Mouse (Mus musculus): ENCODE data around the gene Myf5.

Gene Myf5

DNA sequence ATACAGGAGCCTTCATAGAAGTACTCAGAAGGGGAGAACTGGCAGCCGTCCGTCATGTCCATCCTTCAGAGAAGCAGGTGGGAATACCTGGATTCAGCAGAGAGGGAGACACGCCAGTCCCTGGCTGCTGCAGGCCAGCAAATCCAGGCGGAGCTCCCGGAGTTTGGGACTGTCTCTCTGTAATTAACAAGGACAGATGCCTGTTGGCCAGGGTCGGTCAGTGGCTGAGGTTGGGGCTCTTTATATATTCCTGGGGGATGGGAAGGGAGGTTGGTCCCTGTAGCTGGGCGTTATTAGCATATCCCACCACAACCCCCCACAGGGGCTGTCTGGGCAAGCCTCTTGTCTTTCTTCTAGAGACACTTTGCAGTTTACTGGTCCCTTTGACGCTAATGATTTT is at the start of gene Myf5:
Myf5 (minus strand) TSS at position 265 of the 400 bp plus-strand sequence.
- no peak for DNase-seq

DNA sequence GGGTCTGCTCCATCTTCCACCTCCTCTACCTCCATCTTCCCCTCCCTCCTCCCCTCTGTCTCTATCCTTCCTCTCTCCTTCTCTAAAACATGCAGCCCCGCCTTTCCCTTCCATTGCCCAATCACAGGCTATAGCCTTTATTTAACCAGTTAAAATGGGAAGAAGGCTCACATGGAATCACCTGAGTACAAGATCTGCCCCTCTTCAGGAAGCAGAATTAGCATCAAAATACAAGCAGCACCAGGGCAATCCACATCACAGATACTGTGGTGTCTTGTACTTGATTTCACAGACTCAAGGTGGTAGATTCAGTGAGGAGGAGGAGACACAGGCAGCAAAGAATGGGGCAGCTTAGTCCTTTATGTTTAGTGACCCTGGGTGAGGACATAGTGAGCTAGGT is 42.8 kb upstream of the Myf5 start:
- no peak for DNase-seq

DNA sequence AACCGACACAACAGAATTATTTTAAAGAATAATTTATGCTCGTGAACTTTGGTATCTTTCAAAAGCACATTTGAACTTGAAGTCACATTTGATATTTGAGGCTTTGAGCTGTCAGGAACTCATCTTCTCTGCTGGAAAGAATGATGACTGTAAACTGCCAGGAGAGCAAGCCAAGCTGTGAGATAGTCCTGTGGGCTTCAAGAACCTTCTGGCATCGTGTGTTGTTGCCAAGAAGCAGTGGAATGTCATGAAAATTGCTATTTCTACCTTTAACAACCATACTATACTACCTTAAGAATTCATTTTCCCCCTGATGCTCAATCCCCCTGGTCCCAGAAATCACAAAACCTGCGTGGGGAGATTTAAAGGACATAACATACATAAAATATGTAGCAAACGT is 33.3 kb upstream of the Myf5 start:
- DNase-seq: no peak

DNA sequence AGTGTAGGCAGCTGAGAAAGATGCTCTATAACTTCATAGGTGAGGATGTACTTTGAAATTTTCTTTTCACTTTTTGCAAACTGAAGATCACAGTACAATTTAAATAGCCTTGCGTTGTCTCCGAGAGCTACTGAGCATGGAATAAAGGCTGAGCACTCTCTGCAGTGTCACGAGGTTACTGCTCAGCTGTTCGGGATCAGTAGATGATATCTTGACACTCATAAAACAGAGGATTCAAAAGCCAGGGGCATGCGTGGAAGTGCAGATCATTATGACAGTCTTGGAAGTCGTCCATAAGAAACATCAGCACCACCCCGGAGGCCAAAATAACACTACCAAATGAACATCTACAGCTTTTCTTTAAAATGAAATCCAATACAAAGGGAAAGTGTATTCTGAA is 30.7 kb upstream of the Myf5 start:
- DNase-seq: no peak

DNA sequence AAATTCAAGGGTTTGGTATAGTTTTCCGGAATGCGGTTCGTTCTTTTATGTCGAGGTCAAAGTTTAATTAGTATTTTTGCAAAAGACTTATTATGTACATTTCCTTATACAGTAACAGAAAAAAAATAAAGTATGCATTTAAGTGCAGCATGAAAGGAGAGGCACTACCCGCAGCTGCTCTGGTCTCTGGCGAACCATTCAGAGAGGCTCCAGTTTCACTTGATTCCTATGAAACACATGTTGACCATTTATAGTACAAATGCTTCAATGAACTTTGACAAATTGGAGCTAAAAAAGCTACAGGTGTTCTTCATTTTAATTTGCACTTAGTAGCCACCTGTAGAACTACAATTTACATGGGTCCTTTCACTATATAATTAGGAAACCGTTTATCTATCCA is 28.8 kb upstream of the Myf5 start:
- no peak for DNase-seq

DNA sequence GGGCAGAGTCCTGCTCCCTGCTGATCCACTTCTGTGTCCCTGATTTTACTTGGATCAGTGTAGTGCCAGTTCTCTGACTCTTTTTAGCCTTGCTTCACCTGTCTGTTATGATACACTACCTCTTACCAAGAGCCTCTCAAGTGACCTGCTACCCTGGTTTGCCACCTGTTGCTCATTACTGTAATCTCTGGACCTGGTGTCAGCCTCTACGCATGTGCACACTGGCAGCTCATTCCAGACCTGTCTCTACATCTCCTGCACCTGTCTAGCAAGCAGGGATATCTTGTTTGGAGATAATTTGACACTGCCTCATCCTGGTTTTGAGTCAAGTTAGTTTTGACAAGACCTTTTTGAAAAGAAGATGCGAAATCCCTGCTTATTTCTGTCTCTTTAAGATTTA is 20.5 kb upstream of the Myf5 start:
- no peak for DNase-seq

DNA sequence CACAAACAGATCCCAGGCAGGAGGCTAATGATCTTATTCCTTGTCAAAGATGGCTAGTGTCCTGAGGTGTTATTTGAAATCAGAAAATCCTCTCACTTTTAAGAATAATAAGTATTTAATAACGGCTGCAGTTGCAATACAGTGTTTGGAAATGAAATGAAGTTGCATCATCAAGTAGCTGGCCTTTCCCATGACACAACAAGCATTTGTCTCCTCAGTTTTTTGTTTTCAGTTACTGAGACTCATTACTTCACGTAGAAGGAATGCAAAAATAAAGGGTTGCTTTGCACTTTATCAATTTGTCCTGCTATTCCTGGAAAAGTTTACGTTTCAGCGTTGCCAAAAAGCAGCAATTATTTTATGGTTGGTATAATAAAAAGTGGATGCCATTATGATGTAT is 17.5 kb upstream of the Myf5 start:
- no peak for DNase-seq

DNA sequence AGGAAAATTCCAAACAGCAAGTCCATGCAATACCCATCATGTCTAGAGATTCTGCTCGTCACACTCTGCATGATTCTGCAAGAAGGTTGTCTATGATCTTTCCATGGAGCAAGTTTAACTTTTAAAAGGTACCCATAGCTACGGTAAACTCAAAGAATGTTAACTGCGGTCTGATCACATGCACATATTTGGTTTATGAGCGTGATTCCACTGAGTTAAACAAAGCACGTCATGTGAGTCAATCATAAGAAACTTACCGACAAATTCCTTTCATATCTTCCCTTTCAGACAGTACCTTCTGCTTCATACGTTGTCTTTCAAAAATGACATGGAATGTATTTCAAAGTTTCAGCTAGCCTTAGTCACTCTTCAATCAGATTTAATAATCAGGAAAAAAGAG is 16.3 kb upstream of the Myf5 start:
- no peak for DNase-seq

DNA sequence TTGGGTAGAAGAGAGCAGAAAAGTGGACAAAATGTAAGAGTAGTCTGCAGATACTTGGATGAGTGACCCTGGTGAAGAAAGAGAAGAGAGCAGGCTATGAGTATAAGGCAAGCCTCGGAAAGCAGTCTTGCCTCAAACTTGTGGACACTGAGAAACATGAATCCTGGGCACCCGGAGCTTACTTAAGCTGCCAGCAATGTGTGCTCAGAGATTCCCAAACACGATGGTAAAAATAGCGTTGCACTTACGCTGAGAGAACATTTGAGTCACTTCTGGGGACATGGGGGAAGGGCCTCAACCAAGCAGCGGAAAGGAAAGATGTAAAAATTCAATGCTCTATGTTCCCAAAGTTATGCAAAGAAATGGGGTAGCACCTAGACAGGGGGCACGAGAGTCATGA is 13.7 kb upstream of the Myf5 start:
- DNase-seq: no peak

DNA sequence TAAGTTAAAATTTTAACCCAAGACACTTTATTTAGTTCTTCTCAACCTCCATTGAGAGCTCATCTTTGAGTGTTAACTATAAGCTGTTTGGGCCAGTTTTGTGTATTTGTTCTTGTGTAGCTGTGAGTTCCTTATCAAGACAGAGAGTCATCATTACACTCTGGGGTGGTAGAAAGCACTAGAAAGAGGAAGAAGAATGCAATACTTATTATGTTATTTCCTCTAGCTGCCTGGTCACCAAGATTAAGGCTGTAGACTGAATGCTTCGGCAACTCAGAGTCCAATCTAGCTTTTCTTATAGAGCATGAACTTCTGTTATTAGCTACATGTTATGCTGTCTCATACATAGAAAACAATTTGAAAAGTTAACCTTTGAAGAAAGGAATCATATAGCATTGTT is 10.5 kb upstream of the Myf5 start:
- no peak for DNase-seq

DNA sequence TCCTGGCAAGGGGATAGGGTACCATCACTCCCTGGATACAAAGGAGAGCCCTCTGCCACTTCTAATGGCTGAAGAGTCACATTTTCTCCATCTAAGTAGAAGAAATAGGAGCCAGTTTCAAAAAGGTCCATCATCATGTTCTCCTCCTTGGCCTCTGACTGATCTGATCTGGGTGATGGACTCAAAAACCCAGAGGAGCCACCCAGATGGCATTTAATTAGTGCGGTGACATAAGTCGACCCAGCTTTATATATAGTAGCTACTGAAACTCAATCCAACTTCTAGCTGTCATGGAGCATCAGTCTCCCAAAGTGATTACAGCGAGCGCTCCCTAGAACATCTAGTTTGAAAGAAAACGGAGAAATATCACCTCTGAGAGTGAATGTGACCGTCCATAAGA is 8.6 kb upstream of the Myf5 start, which contains the start of gene Myf6:
Myf6 (minus strand) TSS at position 170 of the 400 bp plus-strand sequence.
- no peak for DNase-seq

DNA sequence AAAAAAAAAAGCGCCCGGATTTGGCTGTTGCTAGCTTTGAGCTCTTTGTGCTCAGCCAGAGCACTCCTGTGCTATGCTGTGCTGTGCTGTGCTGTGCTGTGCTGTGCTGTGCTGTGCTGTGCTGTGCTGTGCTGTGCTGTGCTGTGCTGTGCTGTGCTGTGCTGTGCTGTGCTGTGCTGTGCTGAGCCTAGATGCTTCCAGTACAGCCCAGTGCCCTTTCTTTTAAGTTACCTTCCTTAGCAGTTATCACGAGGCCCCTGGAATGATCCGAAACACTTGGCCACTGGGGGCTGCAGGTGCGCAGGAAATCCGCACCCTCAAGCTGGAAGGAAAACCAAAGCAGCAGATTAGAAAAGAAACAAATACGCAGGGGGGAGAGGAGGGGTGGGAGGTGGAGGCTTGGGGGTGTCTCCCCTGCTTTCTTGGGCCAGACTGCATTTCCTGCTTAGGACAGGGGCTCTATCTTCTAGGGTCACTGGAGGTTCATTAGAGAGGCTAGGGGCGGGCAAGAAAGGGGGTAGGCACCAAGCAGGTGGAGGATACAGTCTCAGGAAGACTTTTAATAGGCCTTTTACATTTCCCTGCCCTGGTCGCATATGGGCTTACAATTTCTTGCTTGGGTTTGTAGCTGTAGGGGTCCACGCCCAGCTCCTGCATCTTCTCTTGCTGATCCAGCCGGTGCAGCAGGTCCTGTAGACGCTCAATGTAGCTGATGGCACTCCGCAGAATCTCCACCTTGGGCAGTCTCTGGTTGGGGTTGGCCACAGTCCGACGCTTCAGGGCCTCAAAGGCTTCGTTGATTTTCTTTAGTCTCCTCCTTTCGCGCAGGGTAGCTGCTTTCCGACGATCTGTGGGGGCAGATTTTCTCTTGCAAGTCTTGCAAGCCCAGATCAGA is 7.9 kb upstream of the Myf5 start:
- DNase-seq: no peak

DNA sequence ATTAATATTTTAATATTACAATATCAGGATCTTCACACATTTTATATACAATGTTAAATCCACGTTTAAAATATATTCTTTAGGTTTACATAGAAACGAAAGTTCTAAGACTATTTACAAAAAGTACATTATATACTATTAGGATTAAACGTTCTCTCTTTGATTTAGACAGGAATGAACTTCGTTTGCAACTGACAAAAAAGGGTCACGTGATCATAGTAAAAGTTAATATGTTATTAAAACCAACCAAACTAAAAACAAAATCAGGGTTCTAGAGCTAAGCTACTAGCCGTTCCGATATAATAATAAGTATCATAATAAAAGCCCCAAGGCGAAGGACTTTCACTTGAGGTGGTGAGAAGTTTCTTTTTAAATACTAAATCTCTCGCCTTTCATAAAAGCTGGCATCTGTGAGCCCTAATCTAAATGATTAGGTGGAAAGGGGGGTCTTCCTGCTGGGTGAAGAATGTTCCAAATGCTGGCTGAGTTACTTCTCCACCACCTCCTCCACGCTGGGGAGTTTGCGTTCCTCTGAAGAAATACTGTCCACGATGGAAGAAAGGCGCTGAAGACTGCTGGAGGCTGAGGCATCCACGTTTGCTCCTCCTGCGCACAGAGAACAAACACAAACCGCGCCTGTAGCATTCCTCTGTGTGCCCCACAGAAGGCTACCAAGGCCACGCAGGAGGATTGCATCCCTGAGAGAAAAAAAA is 7.1 kb upstream of the Myf5 start:
- DNase-seq: no peak

DNA sequence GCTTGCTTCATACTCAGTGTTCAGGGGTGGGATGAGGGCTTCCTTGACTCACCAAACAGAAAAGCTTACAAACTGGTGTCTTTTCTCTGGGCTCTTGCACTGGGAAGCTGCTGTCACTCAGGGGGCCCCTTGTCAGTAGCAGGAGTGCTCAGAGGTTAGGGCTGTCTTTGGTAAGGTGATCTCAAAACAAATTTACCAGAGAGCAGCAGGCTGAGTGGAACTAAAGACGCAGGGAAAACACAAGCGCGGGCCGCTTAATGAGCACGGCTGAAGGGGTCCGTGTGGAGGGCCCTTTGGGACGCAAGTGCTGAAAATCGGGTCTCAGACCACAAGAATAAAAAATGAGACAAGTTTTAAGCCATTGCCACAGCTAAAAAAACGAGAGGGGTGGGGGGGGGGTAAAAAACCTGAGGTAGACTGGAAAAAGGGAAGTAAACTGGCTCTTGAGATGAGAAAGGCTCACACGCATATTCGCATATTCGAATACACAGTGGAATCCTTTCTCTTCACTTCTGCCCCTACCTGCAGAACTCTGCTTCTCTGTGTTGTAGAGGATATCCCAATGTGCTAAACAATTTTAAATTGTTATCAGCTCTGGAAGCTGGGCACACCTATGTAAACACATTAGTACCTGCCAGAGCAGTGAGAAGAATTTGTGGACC is 2.9 kb upstream of the Myf5 start:
- DNase-seq: no peak

DNA sequence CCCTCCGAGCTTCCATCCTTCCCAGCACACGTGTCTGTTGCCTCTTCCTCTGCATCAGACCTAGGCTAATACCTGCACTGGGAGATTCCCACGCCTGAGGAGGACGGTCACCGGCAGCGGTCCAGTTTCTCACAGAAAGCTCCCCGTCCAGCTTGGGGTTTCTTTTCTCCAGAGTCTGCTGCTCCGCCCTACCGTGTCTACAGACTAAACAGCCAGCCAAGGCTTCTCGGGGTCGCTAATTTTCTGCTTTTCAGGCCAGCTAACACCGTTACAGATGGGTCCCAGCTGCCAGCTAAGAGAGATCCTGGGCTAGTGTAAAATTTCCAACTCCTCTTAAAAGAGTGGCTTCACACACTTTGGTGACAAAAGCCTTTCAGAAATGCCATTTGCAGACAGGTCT is 836 bp upstream of the Myf5 start:
- DNase-seq: no peak

DNA sequence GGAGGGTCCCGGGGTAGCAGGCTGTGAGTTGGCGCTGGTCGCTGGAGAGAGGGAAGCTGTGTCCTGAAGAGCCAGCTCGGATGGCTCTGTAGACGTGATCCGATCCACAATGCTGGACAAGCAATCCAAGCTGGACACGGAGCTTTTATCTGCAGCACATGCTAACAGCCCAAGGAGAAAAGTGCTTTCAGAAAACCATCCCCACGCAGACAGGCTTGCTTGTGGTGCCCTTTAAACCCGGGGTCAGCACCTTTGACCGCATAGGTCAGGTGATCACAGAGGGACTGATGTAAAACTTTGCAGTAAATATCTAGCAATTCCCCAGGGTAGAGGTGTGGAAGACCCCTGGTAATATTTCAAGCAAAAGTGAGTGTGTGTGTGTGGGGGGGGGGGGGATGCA is 1.9 kb downstream of the Myf5 start:
- DNase-seq: no peak

DNA sequence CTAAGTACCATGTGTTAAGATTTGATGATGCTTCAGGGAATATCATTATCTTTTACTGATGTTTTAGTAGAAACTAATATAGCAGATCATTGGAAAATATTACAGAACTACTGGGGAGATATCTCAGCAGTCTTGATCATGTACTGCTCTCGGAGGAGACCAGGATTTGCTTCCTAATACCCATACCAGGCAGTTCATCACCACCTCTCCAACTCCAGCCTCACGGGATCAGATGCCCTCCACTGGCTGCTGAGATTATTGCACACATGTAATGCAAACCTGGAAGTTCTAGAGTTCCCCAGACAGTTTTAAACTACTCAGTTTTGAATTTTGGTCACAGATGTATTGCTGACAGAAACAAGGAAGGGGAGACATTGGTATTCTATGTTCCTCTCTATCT is 12.4 kb downstream of the Myf5 start:
- DNase-seq: no peak

DNA sequence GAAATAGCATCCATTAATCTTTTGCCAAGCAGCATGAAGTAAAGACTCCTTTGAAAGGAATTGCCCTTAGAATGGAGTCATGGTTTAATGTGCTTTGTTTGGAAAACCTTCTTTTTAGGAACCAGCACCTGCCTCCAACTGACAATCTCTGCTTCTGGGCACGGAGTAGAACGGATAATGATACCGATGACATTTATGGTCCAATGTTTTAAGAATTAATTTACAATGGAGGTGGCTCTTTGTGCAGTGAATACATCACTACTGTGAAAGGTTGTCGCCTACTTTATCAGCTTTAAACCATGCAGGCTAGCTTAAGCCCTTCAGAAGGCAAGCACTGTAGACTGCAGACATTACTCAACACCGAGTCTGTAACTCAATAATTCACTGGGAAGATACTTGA is 14.2 kb downstream of the Myf5 start:
- no peak for DNase-seq

DNA sequence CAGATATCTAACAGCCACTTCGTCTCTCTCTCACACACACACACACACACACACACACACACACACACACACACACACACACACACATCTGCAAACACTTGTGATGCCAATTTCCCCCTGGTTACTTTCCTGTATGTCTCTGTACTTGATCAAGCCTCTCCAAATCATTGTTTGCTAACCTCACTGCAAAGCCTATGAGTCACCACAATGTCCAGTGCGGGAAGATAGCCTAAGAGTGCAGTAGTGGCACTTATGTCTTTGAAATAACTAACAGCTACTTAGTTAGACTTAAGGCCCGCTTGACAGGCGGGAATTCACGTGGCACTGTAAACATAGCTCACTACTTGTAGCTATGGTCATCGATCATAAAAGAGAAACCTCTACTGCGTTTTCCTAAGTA is 18.1 kb downstream of the Myf5 start:
- no peak for DNase-seq

DNA sequence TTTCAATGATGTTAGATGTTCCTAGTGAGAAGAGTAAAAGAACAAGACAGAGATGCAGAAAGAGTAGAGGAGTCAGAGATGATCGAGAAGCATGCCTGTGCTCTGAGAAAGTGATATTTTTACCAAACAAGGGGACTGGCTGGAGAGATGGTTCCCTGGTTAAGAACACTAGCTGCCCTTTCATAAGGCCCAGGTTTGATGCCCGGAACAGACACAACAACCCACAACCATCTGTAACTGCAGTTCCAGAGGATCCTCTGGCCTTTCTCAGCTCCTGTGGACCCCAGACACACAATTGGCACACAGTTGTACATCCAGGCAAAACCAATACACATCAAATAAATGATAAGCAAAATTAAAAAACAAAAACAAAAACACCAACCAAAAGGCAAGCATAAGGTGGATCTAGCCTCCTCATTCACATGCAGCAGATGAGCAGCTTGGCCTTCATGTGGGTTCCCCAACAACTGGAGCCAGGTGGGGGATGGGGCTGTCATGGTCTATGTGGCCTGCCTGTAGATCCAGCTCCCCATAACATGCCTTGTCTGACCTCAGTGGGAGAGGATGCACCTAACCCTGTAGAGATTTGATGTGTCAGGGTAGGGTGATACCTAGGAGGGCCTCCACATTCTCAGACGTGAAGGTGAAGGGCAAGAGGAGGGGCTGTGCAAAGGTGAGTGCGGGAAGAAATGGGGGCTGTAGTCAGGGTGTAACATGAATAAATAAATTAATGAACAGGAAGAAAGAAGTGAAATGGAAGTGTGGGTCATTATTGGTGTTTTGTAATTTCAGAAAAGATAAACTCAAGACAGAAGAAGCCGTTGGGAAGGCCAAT is 36.2 kb downstream of the Myf5 start:
- no peak for DNase-seq

DNA sequence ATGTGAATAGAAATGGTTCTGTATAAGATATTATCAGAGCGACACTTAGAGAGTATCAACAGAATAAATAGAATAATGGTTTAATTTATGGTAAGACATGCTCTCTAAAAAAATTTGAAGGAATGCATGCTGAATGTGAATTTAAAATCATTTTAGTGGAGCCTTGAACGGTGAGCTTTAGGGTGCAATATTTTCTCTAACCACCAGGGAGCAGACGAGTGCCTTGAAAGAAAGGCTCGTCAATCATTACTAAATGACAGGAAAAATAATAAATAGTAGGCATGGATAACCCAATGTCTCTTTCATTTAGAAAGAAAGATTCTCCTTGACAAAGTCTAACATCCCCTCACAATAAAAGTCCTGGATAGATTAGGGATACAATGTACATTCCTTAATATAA is 43.2 kb downstream of the Myf5 start:
- no peak for DNase-seq

DNA sequence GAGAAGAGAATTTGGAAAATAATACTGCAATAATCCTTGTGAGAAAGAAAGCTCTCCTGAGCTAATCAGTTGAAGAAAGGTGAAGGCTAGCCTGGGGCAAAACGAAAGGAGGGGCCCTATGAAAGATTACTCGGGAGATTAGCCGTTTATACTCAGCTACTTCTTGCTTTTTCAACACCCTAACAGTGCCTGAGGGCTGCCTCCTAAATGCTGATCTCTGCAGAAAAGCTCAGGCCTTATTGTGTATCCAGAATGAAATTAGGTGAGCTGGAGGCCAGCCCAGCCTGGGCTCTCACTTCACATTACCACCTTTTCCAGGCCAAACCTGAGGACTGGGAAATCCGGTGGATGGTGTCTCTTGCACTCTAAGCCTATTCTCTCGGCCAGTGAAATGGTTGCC is 49.0 kb downstream of the Myf5 start:
- no peak for DNase-seq
